Mouse (Mus musculus) G1E (cell line): Measurements from ENCODE around the gene Mmp25.

Experiments
- CTCF ChIP-seq: IDR thresholded peaks from 2 replicates; pipeline ENCODE4 v1.5.1; 2012; ENCODE audit warnings: low read depth, low read length, inconsistent platforms, mixed read lengths
- GATA1 ChIP-seq: IDR thresholded peaks from 2 replicates; pipeline ENCODE4 v1.6.1; 2012; ENCODE audit warnings: borderline replicate concordance, low read length, inconsistent platforms, mixed read lengths
- GATA2 ChIP-seq: IDR thresholded peaks from 2 replicates; pipeline ENCODE4 v1.6.1; 2012; ENCODE audit warnings: low read depth, low read length, inconsistent platforms, borderline replicate concordance
- POLR2AphosphoS5 ChIP-seq: IDR thresholded peaks from 2 replicates; pipeline ENCODE4 v1.6.1; 2012; ENCODE audit warnings: low read depth, low read length, inconsistent platforms; ENCODE audit not compliant: insufficient replicate concordance
- TAL1 ChIP-seq: conservative IDR thresholded peaks from 2 replicates; pipeline ENCODE4 v1.6.1; 2012; ENCODE audit warnings: low read depth, low read length, inconsistent platforms, mixed read lengths

DNA sequence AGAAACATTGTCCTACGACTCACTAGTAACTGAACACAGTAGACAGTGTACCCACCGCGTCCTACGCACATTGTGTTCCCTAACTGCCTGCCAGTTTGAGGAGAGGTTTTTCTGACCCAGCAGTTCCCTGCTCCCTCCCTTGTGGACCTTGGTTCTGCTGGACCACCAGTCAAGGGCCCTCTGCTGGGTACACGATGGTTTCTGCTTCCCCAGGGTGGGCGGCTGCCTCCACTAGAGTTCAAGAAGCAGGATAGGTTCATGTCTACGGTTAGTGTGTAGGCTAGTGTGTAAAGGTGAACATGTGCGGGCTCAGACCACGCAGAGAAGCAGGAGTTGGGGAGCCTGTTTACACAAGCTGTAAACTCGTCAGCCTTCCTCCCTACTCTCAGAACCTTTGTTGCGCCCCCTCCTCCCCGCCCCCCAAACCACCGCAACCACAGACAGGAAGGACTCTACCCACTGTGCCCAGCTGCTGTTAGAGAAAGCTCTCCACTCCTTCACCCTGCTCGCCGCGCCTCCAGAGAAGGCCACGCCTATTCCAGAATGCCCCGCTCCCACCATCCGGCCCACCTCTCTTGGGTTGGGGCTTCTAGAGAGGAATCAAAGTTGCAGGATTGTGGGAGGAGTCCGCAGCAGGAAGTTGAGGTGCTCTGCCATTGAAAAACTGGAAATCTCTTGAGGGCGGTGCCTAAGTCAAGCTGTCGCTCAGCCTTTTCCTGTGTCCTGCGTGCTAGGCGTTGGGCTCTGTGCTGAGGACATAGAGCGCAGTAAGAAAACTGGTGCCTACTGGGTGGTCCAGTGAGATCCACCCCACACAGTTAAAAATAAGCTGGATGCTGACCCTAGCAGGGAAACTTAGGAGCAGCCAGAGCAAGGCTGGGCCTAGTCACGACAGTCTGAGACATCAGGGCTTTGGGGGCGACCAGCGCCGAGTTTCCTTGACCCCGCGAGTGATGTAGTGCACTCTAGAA lies 46.2 kb downstream of the Mmp25 start, which contains the start of gene Zfp13:
- no peak for TF ChIP-seq CTCF
- TF ChIP-seq GATA2: no peak
- no peak for TF ChIP-seq GATA1
- no peak for TF ChIP-seq POLR2AphosphoS5
- TF ChIP-seq TAL1: no peak
